Mouse (Mus musculus): ENCODE data around the gene Dusp5. TPM values are rescaled to one million over a fixed set of nuclear protein-coding genes. Genes with fewer than 3 reads are reported as not detected.
A peak's percentile ranks its signal among the peaks of the same experiment; 100 is the strongest.

Dusp5 gene
- polyA plus RNA-seq, 1 experiment from 2014 or later, result 5.0 TPM

DNA sequence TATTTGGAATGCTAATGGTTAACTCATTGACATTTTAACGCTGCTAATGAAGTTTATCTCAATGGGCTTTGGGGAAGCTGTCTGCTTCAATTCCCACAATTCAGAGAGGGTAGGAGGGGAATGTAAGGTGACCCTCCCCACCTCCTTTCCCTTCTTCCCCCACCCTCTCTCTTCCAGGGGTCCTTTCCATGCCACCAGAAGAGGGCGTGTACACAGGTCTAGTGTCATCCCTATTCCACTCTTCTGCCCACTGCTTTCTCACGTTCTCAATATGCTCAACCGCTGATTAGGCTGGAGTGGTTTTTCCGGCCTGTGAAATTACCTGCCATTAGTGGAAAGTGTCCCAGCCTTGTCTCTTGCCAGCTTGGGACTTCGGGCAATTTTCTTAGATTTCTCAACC lies 27.9 kb downstream of the Dusp5 start:
- Histone ChIP-seq H3K9ac (ENCODE audit: low read length) (no peak overlapping the region), H3K27ac (ENCODE audit: low read depth, low read length) (no peak overlapping the region), H3K36me3 (ENCODE audit: control insufficient read depth, insufficient read depth, low read length) (no peaks in the 10 kb centered on the region), H3K4me1 (ENCODE audit: control insufficient read depth, insufficient read depth, low read length) (no peaks in the 10 kb centered on the region), H3K4me3 (ENCODE audit: low read depth, low read length) (no peak overlapping the region), H3K27me3 (ENCODE audit: control insufficient read depth, insufficient read depth, low read length) (no peaks in the 10 kb centered on the region), H3K4me2 (ENCODE audit: low read depth) (no peak overlapping the region; the same call in 1 of the 2 replicates), H3K9me3 (ENCODE audit: control insufficient read depth, low read length) (no peaks in the 10 kb centered on the region)
- WGBS, result 32% methylated on average over 6 of the region's 6 CpGs
- ATAC-seq (ENCODE audit: insufficient read depth, low FRiP score, low TSS enrichment) (no peak), DNase-seq (ENCODE audit: low spot score) (no peak)

DNA sequence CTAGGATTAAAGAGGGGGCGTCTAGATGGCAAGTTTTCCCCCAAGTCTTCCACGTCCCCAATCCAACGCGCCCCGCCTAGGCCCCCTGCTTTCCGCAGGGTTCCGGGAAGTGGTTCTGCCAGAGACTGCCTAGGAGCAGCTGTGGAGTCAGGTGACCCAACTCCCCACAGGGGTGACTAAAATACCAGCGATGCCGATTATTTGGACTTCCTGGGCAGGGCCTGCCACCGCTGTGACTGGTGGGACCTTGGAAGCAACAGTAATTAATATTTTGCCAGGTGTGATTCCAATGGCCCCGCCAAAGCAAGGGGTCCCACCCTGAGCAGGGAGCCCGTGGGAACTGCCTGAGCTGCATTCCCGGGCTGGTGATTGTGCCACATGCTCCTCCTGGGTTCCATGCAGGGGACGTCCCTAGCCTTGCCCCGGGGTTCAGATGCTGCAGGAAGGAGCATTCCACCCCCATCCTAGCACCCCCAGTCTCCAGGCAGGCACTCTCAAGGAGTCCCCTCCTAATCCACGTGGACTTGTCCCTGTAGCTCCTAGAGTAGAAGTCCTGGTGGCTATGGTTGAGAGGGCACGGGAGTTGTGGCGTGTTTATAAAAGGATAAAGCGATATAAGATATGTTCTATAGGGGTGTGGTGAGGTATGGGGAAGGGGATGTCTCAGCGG lies 28.5 kb downstream of the Dusp5 start:
- H3K4me2 ChIP-seq (ENCODE audit: low read depth), result peak overlapping the region; percentile 25; the same call in 1 of the 2 replicates
- peak; percentile 28 for DNase-seq (ENCODE audit: low spot score)
- no peak for ATAC-seq (ENCODE audit: insufficient read depth, low FRiP score, low TSS enrichment)
- H3K27me3 ChIP-seq (ENCODE audit: control insufficient read depth, insufficient read depth, low read length), result no peaks in the 10 kb centered on the region
- H3K36me3 ChIP-seq (ENCODE audit: control insufficient read depth, insufficient read depth, low read length), result no peaks in the 10 kb centered on the region
- H3K4me3 ChIP-seq (ENCODE audit: low read depth, low read length), result no peak overlapping the region
- H3K9me3 ChIP-seq (ENCODE audit: control insufficient read depth, low read length), result no peaks in the 10 kb centered on the region
- 30% methylated on average over 20 of the region's 20 CpGs for WGBS
- H3K27ac ChIP-seq (ENCODE audit: low read depth, low read length), result no peak overlapping the region
- H3K4me1 ChIP-seq (ENCODE audit: control insufficient read depth, insufficient read depth, low read length), result no peaks in the 10 kb centered on the region
- no peak overlapping the region for H3K9ac ChIP-seq (ENCODE audit: low read length)

DNA sequence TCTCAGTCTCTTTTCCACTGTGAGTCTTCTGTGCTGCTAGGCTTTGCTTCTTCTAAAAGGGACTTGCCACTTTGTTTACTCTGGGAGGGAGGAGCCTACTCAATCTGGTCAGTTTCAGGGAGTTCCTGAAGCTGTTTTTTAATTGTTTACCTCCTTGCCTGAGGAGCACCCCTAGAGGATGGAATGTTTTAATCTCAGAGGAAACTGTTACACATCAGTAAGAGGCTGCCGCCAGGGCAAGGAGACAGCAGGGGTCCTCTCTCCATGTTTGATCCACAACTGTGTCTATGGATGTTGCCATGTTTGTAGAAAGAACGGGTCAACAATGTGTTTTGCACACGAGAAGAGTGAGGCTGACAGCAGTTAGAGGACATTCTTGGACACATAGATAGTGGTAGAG lies 31.5 kb downstream of the Dusp5 start:
- no peaks in the 10 kb centered on the region for H3K9me3 ChIP-seq (ENCODE audit: control insufficient read depth, low read length)
- H3K4me3 ChIP-seq (ENCODE audit: low read depth, low read length), result no peak overlapping the region
- H3K4me2 ChIP-seq (ENCODE audit: low read depth), result no peak overlapping the region
- no peaks in the 10 kb centered on the region for H3K4me1 ChIP-seq (ENCODE audit: control insufficient read depth, insufficient read depth, low read length)
- no peaks in the 10 kb centered on the region for H3K27me3 ChIP-seq (ENCODE audit: control insufficient read depth, insufficient read depth, low read length)
- H3K9ac ChIP-seq (ENCODE audit: low read length), result no peak overlapping the region
- no peaks in the 10 kb centered on the region for H3K36me3 ChIP-seq (ENCODE audit: control insufficient read depth, insufficient read depth, low read length)
- no peak for ATAC-seq (ENCODE audit: insufficient read depth, low FRiP score, low TSS enrichment)
- no peak for DNase-seq (ENCODE audit: low spot score)
- 74% methylated on average over 3 of the region's 3 CpGs for WGBS
- H3K27ac ChIP-seq (ENCODE audit: low read depth, low read length), result no peak overlapping the region

DNA sequence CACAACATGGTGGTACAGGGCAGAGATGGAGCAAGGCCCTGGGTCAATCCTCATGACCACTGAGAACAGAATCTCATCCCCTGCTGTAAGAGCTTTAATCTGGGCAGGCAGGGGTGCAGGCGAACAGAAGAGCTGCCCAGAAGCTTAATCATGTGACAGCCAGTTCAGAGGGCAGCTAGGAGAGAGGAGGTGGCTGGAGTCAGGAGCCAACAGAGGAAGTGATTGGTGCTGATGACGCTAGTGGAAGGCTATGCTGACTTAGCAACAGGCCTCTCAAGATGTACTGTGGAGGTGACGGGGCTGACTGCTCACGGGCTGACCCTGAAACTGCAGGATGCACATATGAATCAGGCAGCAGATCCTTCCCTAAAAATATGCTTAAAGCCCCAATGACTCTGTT lies 35.3 kb downstream of the Dusp5 start:
- Histone ChIP-seq H3K4me3 (ENCODE audit: low read depth, low read length) (no peak overlapping the region), H3K9me3 (ENCODE audit: control insufficient read depth, low read length) (no peaks in the 10 kb centered on the region), H3K27me3 (ENCODE audit: control insufficient read depth, insufficient read depth, low read length) (no peaks in the 10 kb centered on the region), H3K27ac (ENCODE audit: low read depth, low read length) (no peak overlapping the region), H3K36me3 (ENCODE audit: control insufficient read depth, insufficient read depth, low read length) (no peaks in the 10 kb centered on the region), H3K4me2 (ENCODE audit: low read depth) (no peak overlapping the region), H3K9ac (ENCODE audit: low read length) (no peak overlapping the region), H3K4me1 (ENCODE audit: control insufficient read depth, insufficient read depth, low read length) (no peaks in the 10 kb centered on the region)
- WGBS, result 55% methylated on average over 4 of the region's 4 CpGs
- no peak for ATAC-seq (ENCODE audit: insufficient read depth, low FRiP score, low TSS enrichment)
- no peak for DNase-seq (ENCODE audit: low spot score)

- Histone ChIP-seq H3K4me3 (ENCODE audit: low read depth, low read length) (no peak overlapping the region), H3K27ac (ENCODE audit: low read depth, low read length) (no peak overlapping the region), H3K4me1 (ENCODE audit: control insufficient read depth, insufficient read depth, low read length) (no peaks in the 10 kb centered on the region), H3K4me2 (ENCODE audit: low read depth) (no peak overlapping the region), H3K27me3 (ENCODE audit: control insufficient read depth, insufficient read depth, low read length) (no peaks in the 10 kb centered on the region), H3K9me3 (ENCODE audit: control insufficient read depth, low read length) (no peaks in the 10 kb centered on the region), H3K36me3 (ENCODE audit: control insufficient read depth, insufficient read depth, low read length) (no peaks in the 10 kb centered on the region), H3K9ac (ENCODE audit: low read length) (no peak overlapping the region)
- 93% methylated on average over 14 of the region's 14 CpGs for WGBS
- DNase-seq (ENCODE audit: low spot score), result no peak
- ATAC-seq (ENCODE audit: insufficient read depth, low FRiP score, low TSS enrichment), result no peak
These were observed 36.8 kb downstream of the Dusp5 start for GRCm38 (mm10) chr19:53565565-53566277.

- H3K4me2 ChIP-seq (ENCODE audit: low read depth), result no peak overlapping the region
These were observed 39.0 kb downstream of the Dusp5 start for GRCm38 (mm10) chr19:53567864-53568263.

GRCm38 (mm10) chr19:53568553-53568952 lies 39.6 kb downstream of the Dusp5 start:
- ATAC-seq (ENCODE audit: insufficient read depth, low FRiP score, low TSS enrichment), result no peak
- 81% methylated on average over 3 of the region's 3 CpGs for WGBS

More at GRCm38 (mm10) chr19:53567864-53568263, 39.0 kb downstream of the Dusp5 start:
- H3K9ac ChIP-seq (ENCODE audit: low read length), result no peak overlapping the region
- H3K27me3 ChIP-seq (ENCODE audit: control insufficient read depth, insufficient read depth, low read length), result no peaks in the 10 kb centered on the region
- DNase-seq (ENCODE audit: low spot score), result peak; percentile 25
- no peak for ATAC-seq (ENCODE audit: insufficient read depth, low FRiP score, low TSS enrichment)
- no peaks in the 10 kb centered on the region for H3K9me3 ChIP-seq (ENCODE audit: control insufficient read depth, low read length)
- H3K4me3 ChIP-seq (ENCODE audit: low read depth, low read length), result no peak overlapping the region
- 27% methylated on average over 11 of the region's 11 CpGs for WGBS
- no peaks in the 10 kb centered on the region for H3K36me3 ChIP-seq (ENCODE audit: control insufficient read depth, insufficient read depth, low read length)
- no peaks in the 10 kb centered on the region for H3K4me1 ChIP-seq (ENCODE audit: control insufficient read depth, insufficient read depth, low read length)
- no peak overlapping the region for H3K27ac ChIP-seq (ENCODE audit: low read depth, low read length)

DNA sequence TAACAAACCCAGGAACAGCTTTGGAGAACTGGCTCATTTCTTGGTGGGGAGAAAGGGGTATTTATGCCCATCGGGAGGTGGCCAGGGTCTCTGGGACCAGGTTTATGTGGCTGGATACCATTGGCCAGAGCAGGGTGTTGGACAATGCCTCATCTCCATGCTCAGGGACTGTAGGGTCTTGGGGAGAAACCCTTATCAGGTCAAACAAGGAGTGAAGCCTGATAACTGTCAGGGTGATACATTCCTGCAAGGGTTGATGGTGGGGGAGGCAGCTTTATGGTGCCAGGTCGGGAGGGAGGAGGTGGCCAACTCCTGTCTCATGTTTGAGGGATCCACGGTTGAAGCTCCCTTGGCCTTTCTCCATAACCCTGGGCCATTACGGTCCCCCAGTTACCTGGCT lies 42.1 kb downstream of the Dusp5 start:
- Histone ChIP-seq H3K27me3 (ENCODE audit: control insufficient read depth, insufficient read depth, low read length) (no peaks in the 10 kb centered on the region), H3K27ac (ENCODE audit: low read depth, low read length) (no peak overlapping the region), H3K36me3 (ENCODE audit: control insufficient read depth, insufficient read depth, low read length) (no peaks in the 10 kb centered on the region), H3K9ac (ENCODE audit: low read length) (no peak overlapping the region), H3K4me2 (ENCODE audit: low read depth) (no peak overlapping the region), H3K4me1 (ENCODE audit: control insufficient read depth, insufficient read depth, low read length) (no peaks in the 10 kb centered on the region), H3K4me3 (ENCODE audit: low read depth, low read length) (no peak overlapping the region), H3K9me3 (ENCODE audit: control insufficient read depth, low read length) (no peaks in the 10 kb centered on the region)
- DNase-seq (ENCODE audit: low spot score) (no peak), ATAC-seq (ENCODE audit: insufficient read depth, low FRiP score, low TSS enrichment) (no peak)
- 82% methylated on average over 4 of the region's 4 CpGs for WGBS

More at GRCm38 (mm10) chr19:53568553-53568952, 39.6 kb downstream of the Dusp5 start:
- no peaks in the 10 kb centered on the region for H3K9me3 ChIP-seq (ENCODE audit: control insufficient read depth, low read length)
- DNase-seq (ENCODE audit: low spot score), result no peak
- no peak overlapping the region for H3K9ac ChIP-seq (ENCODE audit: low read length)
- no peaks in the 10 kb centered on the region for H3K4me1 ChIP-seq (ENCODE audit: control insufficient read depth, insufficient read depth, low read length)
- no peak overlapping the region for H3K4me3 ChIP-seq (ENCODE audit: low read depth, low read length)
- H3K36me3 ChIP-seq (ENCODE audit: control insufficient read depth, insufficient read depth, low read length), result no peaks in the 10 kb centered on the region
- H3K27ac ChIP-seq (ENCODE audit: low read depth, low read length), result no peak overlapping the region
- no peaks in the 10 kb centered on the region for H3K27me3 ChIP-seq (ENCODE audit: control insufficient read depth, insufficient read depth, low read length)
- no peak overlapping the region for H3K4me2 ChIP-seq (ENCODE audit: low read depth)

Measured in neural tube, embryonic 11.5 days (tissue).